Mouse (Mus musculus): Measurements from ENCODE around the gene Asb7. TPM values are rescaled to one million over a fixed set of nuclear protein-coding genes. Genes with fewer than 3 reads are reported as not detected.

Asb7 gene
- polyA plus RNA-seq, 1 experiment from 2014 or later = 14.6 TPM

GRCm38 (mm10) chr7:66675800-66676199, 13.6 kb downstream of the Asb7 start:
- WGBS = 94% methylated on average over 2 of the region's 2 CpGs
- ATAC-seq (replicated peaks; ENCODE audit: low FRiP score, low TSS enrichment, low read depth) = no peak

DNA sequence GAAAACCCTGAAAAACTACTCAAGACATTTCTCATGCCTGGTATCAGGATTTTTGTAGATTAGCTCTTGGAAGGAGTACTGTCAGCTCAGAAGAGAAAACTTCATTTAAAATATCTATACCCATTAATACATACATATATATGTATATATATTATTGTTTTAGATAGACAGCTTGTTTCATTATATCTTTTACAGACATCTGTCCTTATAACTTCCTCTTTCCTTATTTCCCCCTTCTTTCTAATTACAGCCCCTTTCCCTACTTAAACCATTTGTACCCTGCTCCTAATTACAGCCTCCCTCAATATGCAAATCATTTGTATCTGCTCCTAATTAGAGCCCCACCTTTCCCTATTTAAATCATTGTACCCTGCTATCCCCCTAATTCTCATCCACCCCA, 22.3 kb downstream of the Asb7 start:
- Histone ChIP-seq H3K27me3 (replicated peaks; ENCODE audit: control insufficient read depth, insufficient read depth, low read length) (no peaks in the 10 kb centered on the region), H3K27ac (ENCODE audit: low read depth) (no peak overlapping the region), H3K4me2 (ENCODE audit: low read length) (no peak overlapping the region), H3K4me1 (replicated peaks; ENCODE audit: control insufficient read depth, insufficient read depth, low read length) (no peaks in the 10 kb centered on the region), H3K9ac (ENCODE audit: low read length) (no peak overlapping the region), H3K9me3 (ENCODE audit: control insufficient read depth, low read length) (peaks cover 8% of the 10 kb centered on the region; the same call in 1 of the 2 replicates), H3K4me3 (ENCODE audit: low read depth, low read length) (no peak overlapping the region), H3K36me3 (ENCODE audit: control insufficient read depth, insufficient read depth, low read length) (peaks cover 25% of the 10 kb centered on the region)
- ATAC-seq (replicated peaks; ENCODE audit: low FRiP score, low TSS enrichment, low read depth) (no peak), DNase-seq (ENCODE audit: low spot score) (no peak)

More at GRCm38 (mm10) chr7:66675800-66676199, 13.6 kb downstream of the Asb7 start:
- no peak overlapping the region for H3K27ac ChIP-seq (ENCODE audit: low read depth)
- no peaks in the 10 kb centered on the region for H3K27me3 ChIP-seq (replicated peaks; ENCODE audit: control insufficient read depth, insufficient read depth, low read length)
- H3K36me3 ChIP-seq (ENCODE audit: control insufficient read depth, insufficient read depth, low read length) = peaks cover 94% of the 10 kb centered on the region
- no peak for DNase-seq (ENCODE audit: low spot score)
- no peak overlapping the region for H3K4me2 ChIP-seq (ENCODE audit: low read length)
- H3K4me1 ChIP-seq (replicated peaks; ENCODE audit: control insufficient read depth, insufficient read depth, low read length) = no peaks in the 10 kb centered on the region
- H3K9me3 ChIP-seq (ENCODE audit: control insufficient read depth, low read length) = no peaks in the 10 kb centered on the region
- H3K9ac ChIP-seq (ENCODE audit: low read length) = no peak overlapping the region
- H3K4me3 ChIP-seq (ENCODE audit: low read depth, low read length) = no peak overlapping the region

DNA sequence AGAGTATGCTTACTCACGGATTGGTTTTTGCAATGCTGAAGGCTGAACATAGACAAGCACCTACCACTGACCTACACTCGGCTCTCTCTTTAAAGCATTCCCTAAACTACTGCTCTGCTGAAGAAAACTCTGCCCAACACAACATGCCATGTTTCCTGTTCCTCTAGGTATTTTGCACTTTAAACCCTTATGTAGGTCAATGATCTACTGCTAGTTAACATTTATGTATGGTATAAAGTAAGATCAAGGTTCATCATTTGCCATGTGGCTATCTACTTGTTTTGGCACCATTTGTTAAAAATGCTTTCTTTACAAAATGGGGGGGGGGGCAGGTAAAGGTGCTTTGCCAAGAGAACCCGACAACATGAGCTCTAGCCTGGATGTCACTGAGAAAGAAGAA, 25.8 kb downstream of the Asb7 start:
- peaks cover 22% of the 10 kb centered on the region for H3K36me3 ChIP-seq (ENCODE audit: control insufficient read depth, insufficient read depth, low read length)
- 85% methylated on average over 3 of the region's 3 CpGs for WGBS
- no peak overlapping the region for H3K4me2 ChIP-seq (ENCODE audit: low read length)
- peaks cover 2% of the 10 kb centered on the region; the same call in 1 of the 2 replicates for H3K9me3 ChIP-seq (ENCODE audit: control insufficient read depth, low read length)
- H3K4me3 ChIP-seq (ENCODE audit: low read depth, low read length) = no peak overlapping the region
- H3K27me3 ChIP-seq (replicated peaks; ENCODE audit: control insufficient read depth, insufficient read depth, low read length) = no peaks in the 10 kb centered on the region
- no peak for ATAC-seq (replicated peaks; ENCODE audit: low FRiP score, low TSS enrichment, low read depth)
- no peak overlapping the region for H3K27ac ChIP-seq (ENCODE audit: low read depth)
- H3K4me1 ChIP-seq (replicated peaks; ENCODE audit: control insufficient read depth, insufficient read depth, low read length) = no peaks in the 10 kb centered on the region
- no peak overlapping the region for H3K9ac ChIP-seq (ENCODE audit: low read length)
- no peak for DNase-seq (ENCODE audit: low spot score)

- Histone ChIP-seq H3K9me3 (ENCODE audit: control insufficient read depth, low read length) (no peaks in the 10 kb centered on the region), H3K9ac (ENCODE audit: low read length) (no peak overlapping the region), H3K36me3 (ENCODE audit: control insufficient read depth, insufficient read depth, low read length) (peaks cover 33% of the 10 kb centered on the region), H3K4me2 (ENCODE audit: low read length) (no peak overlapping the region), H3K4me1 (replicated peaks; ENCODE audit: control insufficient read depth, insufficient read depth, low read length) (no peaks in the 10 kb centered on the region), H3K27me3 (replicated peaks; ENCODE audit: control insufficient read depth, insufficient read depth, low read length) (no peaks in the 10 kb centered on the region), H3K27ac (ENCODE audit: low read depth) (no peak overlapping the region), H3K4me3 (ENCODE audit: low read depth, low read length) (no peak overlapping the region)
- 16% methylated on average over 8 of the region's 8 CpGs for WGBS
- DNase-seq (ENCODE audit: low spot score) (peak; percentile 93), ATAC-seq (replicated peaks; ENCODE audit: low FRiP score, low TSS enrichment, low read depth) (0 out of 2 replicates have a peak, but pooled peaks have one; percentile 54)
Observed at GRCm38 (mm10) chr7:66661572-66661971, 27.8 kb downstream of the Asb7 start.

- H3K4me3 ChIP-seq (ENCODE audit: low read depth, low read length) = no peak overlapping the region
- WGBS = 77% methylated on average over 8 of the region's 8 CpGs
- H3K9ac ChIP-seq (ENCODE audit: low read length) = no peak overlapping the region
- H3K27me3 ChIP-seq (replicated peaks; ENCODE audit: control insufficient read depth, insufficient read depth, low read length) = no peaks in the 10 kb centered on the region
- no peaks in the 10 kb centered on the region for H3K9me3 ChIP-seq (ENCODE audit: control insufficient read depth, low read length)
- no peak overlapping the region for H3K4me2 ChIP-seq (ENCODE audit: low read length)
- ATAC-seq (replicated peaks; ENCODE audit: low FRiP score, low TSS enrichment, low read depth) (no peak), DNase-seq (ENCODE audit: low spot score) (no peak)
- peaks cover 37% of the 10 kb centered on the region for H3K36me3 ChIP-seq (ENCODE audit: control insufficient read depth, insufficient read depth, low read length)
- H3K4me1 ChIP-seq (replicated peaks; ENCODE audit: control insufficient read depth, insufficient read depth, low read length) = no peaks in the 10 kb centered on the region
- H3K27ac ChIP-seq (ENCODE audit: low read depth) = no peak overlapping the region
Observed at GRCm38 (mm10) chr7:66660972-66661371, 28.4 kb downstream of the Asb7 start.

- Histone ChIP-seq H3K27me3 (replicated peaks; ENCODE audit: control insufficient read depth, insufficient read depth, low read length) (no peaks in the 10 kb centered on the region), H3K9ac (ENCODE audit: low read length) (no peak overlapping the region), H3K9me3 (ENCODE audit: control insufficient read depth, low read length) (no peaks in the 10 kb centered on the region), H3K4me2 (ENCODE audit: low read length) (no peak overlapping the region), H3K27ac (ENCODE audit: low read depth) (no peak overlapping the region), H3K36me3 (ENCODE audit: control insufficient read depth, insufficient read depth, low read length) (peaks cover 42% of the 10 kb centered on the region), H3K4me1 (replicated peaks; ENCODE audit: control insufficient read depth, insufficient read depth, low read length) (no peaks in the 10 kb centered on the region), H3K4me3 (ENCODE audit: low read depth, low read length) (no peak overlapping the region)
- ATAC-seq (replicated peaks; ENCODE audit: low FRiP score, low TSS enrichment, low read depth) (no peak), DNase-seq (ENCODE audit: low spot score) (no peak)
- 72% methylated on average over 7 of the region's 7 CpGs for WGBS
Observed at GRCm38 (mm10) chr7:66660291-66660690, 29.1 kb downstream of the Asb7 start.

DNA sequence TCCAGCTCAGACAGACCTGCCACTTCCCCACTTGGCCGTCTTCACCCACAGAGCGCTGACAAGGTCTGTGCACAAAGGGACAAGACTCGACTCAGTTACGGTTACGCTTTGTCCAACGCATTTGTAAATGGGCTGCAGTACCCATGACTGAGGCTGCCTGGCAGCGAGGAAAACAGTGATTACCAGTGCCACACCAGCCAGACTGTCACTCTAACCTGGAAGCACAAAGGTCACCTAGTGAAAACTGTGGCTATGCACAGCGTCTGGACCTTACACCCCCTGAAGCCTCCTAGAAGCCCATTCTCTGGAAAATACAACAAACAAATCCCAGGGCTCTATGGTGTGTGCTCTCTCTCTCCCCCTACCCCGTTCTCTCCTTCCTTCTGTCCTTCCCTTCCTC, 33.9 kb downstream of the Asb7 start:
- Histone ChIP-seq H3K36me3 (ENCODE audit: control insufficient read depth, insufficient read depth, low read length) (peaks cover 53% of the 10 kb centered on the region), H3K9me3 (ENCODE audit: control insufficient read depth, low read length) (no peaks in the 10 kb centered on the region), H3K27ac (ENCODE audit: low read depth) (no peak overlapping the region), H3K27me3 (replicated peaks; ENCODE audit: control insufficient read depth, insufficient read depth, low read length) (no peaks in the 10 kb centered on the region), H3K4me1 (replicated peaks; ENCODE audit: control insufficient read depth, insufficient read depth, low read length) (0 out of 2 replicates have a peak, but pooled peaks cover 5% of the 10 kb centered on the region), H3K4me3 (ENCODE audit: low read depth, low read length) (no peak overlapping the region), H3K9ac (ENCODE audit: low read length) (no peak overlapping the region), H3K4me2 (ENCODE audit: low read length) (no peak overlapping the region)
- ATAC-seq (replicated peaks; ENCODE audit: low FRiP score, low TSS enrichment, low read depth) (no peak), DNase-seq (ENCODE audit: low spot score) (no peak)
- 94% methylated on average over 9 of the region's 9 CpGs for WGBS

- H3K9me3 ChIP-seq (ENCODE audit: control insufficient read depth, low read length) = no peaks in the 10 kb centered on the region
- no peaks in the 10 kb centered on the region for H3K27me3 ChIP-seq (replicated peaks; ENCODE audit: control insufficient read depth, insufficient read depth, low read length)
- WGBS = 81% methylated on average over 9 of the region's 9 CpGs
- no peak overlapping the region for H3K27ac ChIP-seq (ENCODE audit: low read depth)
- 0 out of 2 replicates have a peak, but pooled peaks cover 5% of the 10 kb centered on the region for H3K4me1 ChIP-seq (replicated peaks; ENCODE audit: control insufficient read depth, insufficient read depth, low read length)
- H3K4me2 ChIP-seq (ENCODE audit: low read length) = no peak overlapping the region
- ATAC-seq (replicated peaks; ENCODE audit: low FRiP score, low TSS enrichment, low read depth) = no peak
- peaks cover 38% of the 10 kb centered on the region for H3K36me3 ChIP-seq (ENCODE audit: control insufficient read depth, insufficient read depth, low read length)
- no peak for DNase-seq (ENCODE audit: low spot score)
- H3K9ac ChIP-seq (ENCODE audit: low read length) = no peak overlapping the region
- H3K4me3 ChIP-seq (ENCODE audit: low read depth, low read length) = no peak overlapping the region
Observed at GRCm38 (mm10) chr7:66653596-66653995, 35.8 kb downstream of the Asb7 start.

GRCm38 (mm10) chr7:66652216-66652615, 37.2 kb downstream of the Asb7 start:
- no peak for ATAC-seq (replicated peaks; ENCODE audit: low FRiP score, low TSS enrichment, low read depth)
- Histone ChIP-seq H3K4me1 (replicated peaks; ENCODE audit: control insufficient read depth, insufficient read depth, low read length) (0 out of 2 replicates have a peak, but pooled peaks cover 5% of the 10 kb centered on the region), H3K27ac (ENCODE audit: low read depth) (no peak overlapping the region), H3K4me2 (ENCODE audit: low read length) (no peak overlapping the region), H3K36me3 (ENCODE audit: control insufficient read depth, insufficient read depth, low read length) (peaks cover 36% of the 10 kb centered on the region), H3K9ac (ENCODE audit: low read length) (no peak overlapping the region), H3K9me3 (ENCODE audit: control insufficient read depth, low read length) (no peaks in the 10 kb centered on the region), H3K4me3 (ENCODE audit: low read depth, low read length) (no peak overlapping the region), H3K27me3 (replicated peaks; ENCODE audit: control insufficient read depth, insufficient read depth, low read length) (no peaks in the 10 kb centered on the region)
- no peak for DNase-seq (ENCODE audit: low spot score)
- WGBS = 82% methylated on average over 4 of the region's 4 CpGs
